Mouse (Mus musculus): ENCODE data around the gene Pnpla2.
"Not testable (repeated sequence)": the region's sequence is repeated elsewhere in the genome, so short reads cannot be mapped to it uniquely, and the experiment has no call there.

The Pnpla2 gene

DNA sequence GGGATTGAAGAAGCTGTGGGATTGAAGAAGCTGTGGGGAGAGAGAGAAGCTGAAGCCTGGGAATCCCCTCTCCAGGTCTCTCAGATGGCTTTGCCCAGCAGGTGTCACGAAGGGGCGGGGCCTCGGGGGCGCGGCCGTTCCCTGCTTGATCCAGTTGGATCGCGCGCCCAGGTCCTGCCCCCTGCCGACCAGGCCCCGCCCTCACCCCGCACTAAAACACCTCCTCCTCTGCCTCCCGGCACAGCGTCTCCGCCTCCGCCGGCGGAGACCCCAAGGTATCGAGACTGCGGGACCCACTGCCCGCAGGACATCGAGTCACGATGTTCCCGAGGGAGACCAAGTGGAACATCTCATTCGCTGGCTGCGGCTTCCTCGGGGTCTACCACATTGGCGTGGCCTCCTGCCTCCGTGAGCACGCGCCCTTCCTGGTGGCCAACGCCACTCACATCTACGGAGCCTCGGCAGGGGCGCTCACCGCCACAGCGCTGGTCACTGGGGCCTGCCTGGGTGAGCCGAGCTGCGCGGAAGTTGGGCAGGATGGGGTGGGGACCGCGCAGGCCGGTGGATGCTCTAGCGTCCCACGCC, at the start of gene Pnpla2:
Pnpla2 (plus strand) TSS at position 232 of the 585 bp plus-strand sequence.
- DNase-seq (ENCODE audit: low spot score in 2 of 2) = peak; percentile 84 to 88

GRCm38 (mm10) chr7:141405466-141405865, 49.5 kb upstream of the Pnpla2 start:
- DNase-seq (ENCODE audit: low spot score in 2 of 2) = no peak

DNA sequence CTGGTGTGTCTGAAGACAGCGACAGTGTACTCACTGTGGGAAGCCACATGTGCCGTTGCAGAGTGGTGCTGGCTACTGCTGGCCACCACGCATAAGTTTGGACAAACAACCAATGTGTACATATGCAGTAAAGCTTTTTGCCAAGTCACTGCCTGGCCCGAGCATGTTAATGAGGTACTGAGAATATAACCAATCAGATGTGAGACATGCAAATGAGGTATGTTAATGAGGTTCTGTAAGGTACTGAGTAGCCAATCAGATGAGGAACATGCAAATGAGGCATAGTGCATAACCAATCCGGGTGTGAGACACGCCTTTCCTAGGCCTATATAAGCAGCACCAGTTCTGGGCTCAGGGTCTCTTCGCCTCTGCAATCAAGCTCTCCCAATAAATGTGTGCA, 47.3 kb upstream of the Pnpla2 start:
- DNase-seq (ENCODE audit: low spot score in 2 of 2) = not testable (repeated sequence)

DNA sequence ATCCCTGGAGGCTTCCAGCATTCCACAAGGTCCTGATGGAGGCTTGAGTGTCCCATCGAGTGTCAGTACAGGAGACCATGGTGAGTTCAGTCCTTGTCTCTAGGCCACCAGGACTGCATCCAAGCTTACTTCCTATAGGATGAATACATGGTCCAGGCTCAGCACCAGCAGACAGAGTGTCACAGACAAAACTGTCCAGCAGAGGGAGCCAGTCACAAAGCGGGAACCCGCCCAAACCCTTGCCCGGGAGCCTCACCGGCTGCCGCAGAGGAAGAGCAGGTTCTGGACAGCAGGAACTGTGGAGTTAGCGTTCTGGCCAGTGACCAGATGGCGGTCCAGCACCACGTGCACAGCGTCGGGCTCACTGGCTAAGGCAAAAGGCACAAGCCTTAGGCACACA, 46.2 kb upstream of the Pnpla2 start:
- DNase-seq (ENCODE audit: low spot score in 2 of 2) = peak in 1 of 2 experiments; percentile 72

GRCm38 (mm10) chr7:141410631-141411030, 44.4 kb upstream of the Pnpla2 start:
- no peak for DNase-seq (ENCODE audit: low spot score in 2 of 2)

DNA sequence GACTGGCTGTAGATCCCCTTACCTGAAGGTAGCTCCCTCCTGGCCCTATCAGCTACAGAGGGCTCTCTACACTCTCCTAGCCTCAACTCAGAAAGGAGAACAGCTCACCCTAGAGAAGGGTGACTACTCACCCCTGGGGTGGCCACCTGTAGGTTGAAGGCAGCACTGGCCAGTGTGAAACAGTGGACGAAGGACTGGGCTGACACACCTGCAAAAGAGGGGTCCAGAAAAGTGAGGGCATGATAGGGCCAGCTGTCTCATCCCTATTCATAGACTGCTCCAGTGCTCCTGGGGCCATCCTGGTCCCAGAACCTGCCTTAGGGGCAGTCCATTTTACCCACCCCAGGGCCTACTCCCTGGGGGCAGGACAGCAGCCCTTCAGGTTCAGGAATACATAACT, 43.3 kb upstream of the Pnpla2 start:
- DNase-seq (ENCODE audit: low spot score in 2 of 2) = no peak

DNA sequence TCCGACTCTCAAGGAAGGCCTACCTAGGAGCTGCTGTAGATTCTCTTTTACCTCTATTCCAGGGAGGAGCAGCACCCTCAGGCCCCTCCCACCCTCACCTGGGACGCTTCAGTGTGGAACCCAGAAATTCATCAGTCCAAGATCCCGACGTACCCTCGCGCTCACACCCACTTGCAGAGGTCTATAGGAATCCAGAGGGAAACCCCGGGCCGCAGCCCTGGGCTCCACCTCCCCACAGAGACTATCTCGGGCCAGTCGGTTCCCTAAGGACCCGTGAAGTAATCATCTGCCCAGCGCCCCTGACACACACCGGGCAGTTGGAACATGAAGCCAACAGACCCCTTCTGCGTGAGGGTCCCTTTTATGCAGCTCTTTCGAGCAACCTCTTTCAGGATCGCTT, 41.7 kb upstream of the Pnpla2 start:
- DNase-seq (ENCODE audit: low spot score in 2 of 2) = no peak

DNA sequence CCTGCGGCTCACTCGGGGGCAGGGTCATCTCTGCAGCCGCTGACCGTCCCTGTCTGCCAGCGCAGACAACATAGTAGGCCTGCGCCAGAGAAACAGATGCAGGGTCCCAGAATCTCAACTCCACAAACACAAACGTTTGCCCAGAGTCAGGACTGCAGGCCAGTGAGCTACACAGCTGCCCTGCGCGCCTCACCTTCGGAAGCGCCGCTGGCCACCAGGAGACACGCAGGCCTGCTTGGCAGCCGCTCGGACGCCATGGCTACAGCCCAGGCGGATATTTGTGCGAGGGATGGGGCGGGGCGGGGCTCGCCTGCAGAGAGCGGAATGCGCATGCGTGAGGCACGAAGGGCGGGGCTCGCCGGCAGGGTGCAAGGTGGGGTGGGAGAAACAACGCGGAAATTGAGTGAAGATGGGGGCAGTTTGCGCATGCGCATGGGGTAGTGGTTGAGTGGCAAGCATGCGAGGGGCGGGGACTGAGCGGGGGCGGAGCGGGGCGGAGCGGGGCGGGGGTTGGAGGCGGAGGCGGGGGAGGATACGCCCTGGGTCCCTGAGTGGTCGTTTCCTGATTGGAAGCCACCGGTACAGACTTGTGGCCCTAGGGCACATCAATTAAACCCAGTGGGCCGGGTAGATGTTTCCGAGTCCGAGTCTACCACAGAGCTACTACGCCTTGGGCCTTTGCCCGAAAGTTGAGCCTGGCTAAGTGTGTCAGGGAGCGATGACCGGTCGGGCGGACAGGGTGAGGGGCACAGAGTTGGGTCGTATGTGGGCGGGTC, 41.0 kb upstream of the Pnpla2 start, which contains the start of gene Gatd1:
Gatd1 (minus strand) TSS at position 328 of the 776 bp plus-strand sequence.
- DNase-seq (ENCODE audit: low spot score in 2 of 2) = peak; percentile 94 to 99

GRCm38 (mm10) chr7:141416144-141416841, 38.7 kb upstream of the Pnpla2 start:
- no peak for DNase-seq (ENCODE audit: low spot score in 2 of 2)

DNA sequence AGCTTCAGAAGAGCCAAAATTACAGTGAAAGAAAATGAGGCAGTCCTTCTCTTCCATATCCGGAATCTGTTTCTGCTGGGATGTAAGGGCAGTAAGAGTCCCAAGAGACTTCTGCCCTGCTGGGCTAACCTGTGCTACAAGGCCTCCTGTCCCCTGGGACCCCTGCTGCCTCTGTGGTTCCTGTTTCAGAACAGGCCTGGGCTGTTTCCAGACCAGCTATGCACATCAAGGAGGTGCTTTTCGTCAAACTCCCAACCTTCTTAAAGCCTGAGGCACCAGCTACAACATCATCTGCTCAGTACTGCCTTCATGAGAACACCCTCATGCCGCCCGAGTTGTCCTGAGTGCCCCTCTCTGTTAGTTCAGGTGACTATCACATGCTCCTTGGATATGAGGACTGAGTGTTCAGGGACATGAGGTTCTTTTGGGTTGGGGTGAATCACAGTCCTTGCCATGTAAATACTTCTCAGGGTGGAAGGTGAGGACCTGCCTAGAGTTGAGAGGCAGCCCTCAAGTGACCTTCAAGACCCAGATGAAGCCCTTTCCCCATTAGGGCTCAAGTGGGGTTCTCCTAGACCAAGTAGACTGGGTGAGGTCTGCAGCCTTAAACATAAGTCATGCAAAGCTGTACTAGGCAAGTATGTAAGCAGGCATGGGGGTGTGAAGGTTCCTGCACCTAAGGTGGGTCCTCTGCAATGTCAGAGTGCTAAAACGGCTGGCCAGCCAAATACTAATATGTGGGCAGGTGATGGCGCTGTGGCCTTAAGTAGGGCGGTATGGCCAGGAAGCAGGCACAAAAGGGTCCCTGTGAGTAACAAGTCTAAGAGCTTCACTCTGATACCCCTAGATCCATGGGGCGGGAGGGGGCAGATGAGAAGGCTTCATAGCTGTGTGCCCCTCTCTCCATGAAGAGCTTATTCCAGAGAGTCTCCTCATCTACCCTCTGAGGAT, 37.0 kb upstream of the Pnpla2 start:
- no peak for DNase-seq (ENCODE audit: low spot score in 2 of 2)

GRCm38 (mm10) chr7:141418970-141419369, 36.0 kb upstream of the Pnpla2 start:
- DNase-seq (ENCODE audit: low spot score in 2 of 2) = no peak

- DNase-seq (ENCODE audit: low spot score in 2 of 2) = no peak
These were observed 34.8 kb upstream of the Pnpla2 start for GRCm38 (mm10) chr7:141420030-141420702.

- no peak for DNase-seq (ENCODE audit: low spot score in 2 of 2)
These were observed 31.2 kb upstream of the Pnpla2 start for GRCm38 (mm10) chr7:141423811-141424210.

- no peak for DNase-seq (ENCODE audit: low spot score in 2 of 2)
These were observed 27.9 kb upstream of the Pnpla2 start for GRCm38 (mm10) chr7:141426948-141427730.

GRCm38 (mm10) chr7:141428701-141429100, 26.3 kb upstream of the Pnpla2 start:
- no peak for DNase-seq (ENCODE audit: low spot score in 2 of 2)

GRCm38 (mm10) chr7:141429310-141429709, 25.7 kb upstream of the Pnpla2 start, which contains the start of gene Cend1:
Gene Cend1 (minus strand): TSS chr7:141429491.
- DNase-seq (ENCODE audit: low spot score in 2 of 2) = peak; percentile 82 to 87

DNA sequence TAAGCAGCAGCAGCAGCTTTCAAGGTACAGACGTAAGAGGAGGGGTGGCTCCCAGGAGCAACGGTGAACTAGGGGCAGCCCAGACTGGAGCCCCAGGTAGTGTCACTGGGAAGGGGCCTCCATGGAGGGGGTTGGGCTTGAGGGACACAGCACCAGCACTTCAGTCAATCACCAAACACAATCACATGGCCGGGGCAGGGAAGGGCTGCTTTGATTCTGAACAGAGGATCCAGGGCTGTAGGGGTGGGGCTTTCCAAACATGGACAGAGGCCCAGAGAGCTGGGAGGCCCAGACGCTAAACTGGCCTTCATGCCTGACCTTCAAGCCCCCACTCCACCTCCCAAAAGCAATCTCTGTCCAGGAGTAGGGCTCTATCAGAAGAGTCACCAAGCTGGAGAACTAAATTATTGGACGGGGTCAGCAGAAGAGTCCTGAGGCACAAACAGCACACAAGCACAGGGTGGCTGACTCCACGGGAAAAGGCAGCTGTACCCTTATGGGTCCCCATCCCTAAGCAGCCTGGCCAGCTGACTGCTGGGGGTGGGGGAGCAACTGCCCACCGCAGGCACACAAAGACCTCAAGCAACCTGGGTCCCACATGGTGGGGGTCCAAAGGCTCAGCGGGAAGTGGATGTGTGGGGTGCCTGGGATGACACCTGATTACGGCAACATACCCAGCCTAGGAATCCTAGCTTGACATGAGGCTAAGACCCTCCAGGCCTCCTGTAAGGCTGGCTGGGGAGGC, 25.0 kb upstream of the Pnpla2 start:
- no peak for DNase-seq (ENCODE audit: low spot score in 2 of 2)

- DNase-seq (ENCODE audit: low spot score in 2 of 2) = no peak
These were observed 24.3 kb upstream of the Pnpla2 start for GRCm38 (mm10) chr7:141430585-141431240.

All from frontal cortex, postnatal 14 days (tissue).